Mouse (Mus musculus) kidney, adult 8-10 months (tissue): ENCODE results near the gene Spns1.

Experiments
- DNase-seq, 2 experiments: peaks; one replicate each; pipeline ENCODE4 v3.0.0; 2022

Spns1 gene

DNA sequence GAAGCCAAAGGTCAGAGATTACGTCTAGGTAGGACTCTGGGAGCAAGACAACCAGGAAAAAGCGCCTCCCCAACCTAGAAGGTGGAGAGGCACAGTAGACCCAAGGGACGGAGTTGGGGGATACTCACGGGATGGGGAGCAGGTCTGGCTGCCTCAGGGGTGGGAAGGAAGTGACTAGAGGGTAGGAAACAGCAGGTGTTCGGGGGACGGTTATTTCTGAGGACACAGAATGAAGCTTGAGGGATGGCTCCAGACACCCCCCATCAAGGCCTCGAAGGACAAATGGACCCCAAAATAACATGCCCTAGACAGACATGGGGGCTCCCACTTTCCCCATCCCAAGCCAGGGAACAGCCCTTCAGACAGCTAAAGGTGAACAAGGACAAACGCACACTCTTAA, 8.9 kb downstream of the Spns1 start:
- DNase-seq, result no peak

DNA sequence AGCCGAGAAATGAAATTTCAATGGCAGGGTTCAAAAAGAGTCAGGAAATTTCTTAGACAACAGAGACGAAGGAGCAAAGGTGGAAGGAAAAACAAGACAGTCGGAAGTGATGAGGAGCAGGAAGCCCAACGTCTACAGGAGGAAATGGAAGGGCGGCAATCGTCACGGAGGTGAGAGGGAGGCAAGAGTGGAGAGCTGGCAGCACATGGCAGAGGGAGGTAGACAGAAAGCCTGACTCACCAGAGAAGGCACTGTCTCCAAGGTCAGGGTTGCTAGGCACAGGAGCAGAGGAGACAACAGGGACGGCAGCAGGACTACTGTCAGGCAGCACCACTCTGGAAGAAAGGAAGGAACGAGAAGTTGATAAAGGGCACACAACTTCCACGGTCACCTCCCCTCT, 9.6 kb downstream of the Spns1 start:
- no peak for DNase-seq

DNA sequence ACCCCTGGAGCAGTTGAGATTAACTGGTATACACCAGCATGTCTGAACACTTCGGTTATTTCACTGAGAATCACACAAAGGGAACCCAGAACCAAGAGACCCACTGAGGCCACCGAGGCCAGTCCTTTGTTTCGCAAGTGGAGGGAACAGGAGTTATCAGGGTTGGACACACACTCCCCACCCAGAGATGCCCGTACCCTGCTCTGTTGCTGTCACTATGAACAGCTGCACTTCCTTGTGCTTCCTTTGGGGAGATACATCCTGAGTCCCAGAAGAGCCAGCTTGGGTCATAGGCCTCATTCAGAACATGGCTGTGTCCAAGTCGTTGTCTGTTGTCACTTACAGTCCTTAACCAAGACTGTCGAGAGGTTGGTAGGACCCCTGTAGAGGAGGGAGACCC, 14.2 kb downstream of the Spns1 start:
- DNase-seq, result no peak

DNA sequence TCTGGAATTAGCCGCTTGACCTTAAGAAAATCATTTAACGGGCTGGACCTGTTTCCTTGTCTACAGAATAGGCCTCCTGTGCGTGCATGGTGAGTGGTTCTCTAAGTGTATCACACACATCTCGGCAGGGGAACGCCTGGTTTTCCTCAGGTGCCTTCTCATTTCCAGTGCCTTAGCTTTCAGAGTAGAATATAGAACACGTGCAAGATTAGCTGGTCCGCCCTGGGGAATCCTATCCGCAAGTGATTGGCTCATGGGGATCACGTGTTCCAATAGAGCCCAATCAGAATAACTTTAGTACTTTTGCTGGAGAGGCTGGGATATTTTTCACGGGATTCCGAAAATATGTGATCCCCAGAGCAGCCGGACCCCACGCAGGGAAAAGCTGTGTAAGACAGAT, 18.2 kb downstream of the Spns1 start:
- DNase-seq, result no peak

DNA sequence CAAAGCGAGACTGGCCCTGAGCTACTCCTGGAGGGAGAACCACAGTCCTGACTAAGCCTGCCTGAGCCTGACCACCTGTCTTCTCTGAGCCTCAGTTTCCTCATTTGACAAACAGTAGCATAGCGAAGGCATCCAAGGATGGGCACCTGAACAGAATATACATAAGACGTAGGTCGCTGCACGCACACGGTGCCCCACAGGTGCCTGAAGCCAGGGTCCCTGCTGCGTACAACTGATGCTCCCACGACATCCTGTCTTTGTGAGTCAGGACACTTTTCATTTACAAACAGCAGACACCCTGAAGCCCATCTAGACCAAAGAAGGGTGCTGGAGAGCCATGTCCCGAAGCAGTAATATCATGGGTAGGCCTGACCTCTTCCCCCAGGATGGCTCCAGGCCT, 18.8 kb downstream of the Spns1 start:
- DNase-seq, result no peak

DNA sequence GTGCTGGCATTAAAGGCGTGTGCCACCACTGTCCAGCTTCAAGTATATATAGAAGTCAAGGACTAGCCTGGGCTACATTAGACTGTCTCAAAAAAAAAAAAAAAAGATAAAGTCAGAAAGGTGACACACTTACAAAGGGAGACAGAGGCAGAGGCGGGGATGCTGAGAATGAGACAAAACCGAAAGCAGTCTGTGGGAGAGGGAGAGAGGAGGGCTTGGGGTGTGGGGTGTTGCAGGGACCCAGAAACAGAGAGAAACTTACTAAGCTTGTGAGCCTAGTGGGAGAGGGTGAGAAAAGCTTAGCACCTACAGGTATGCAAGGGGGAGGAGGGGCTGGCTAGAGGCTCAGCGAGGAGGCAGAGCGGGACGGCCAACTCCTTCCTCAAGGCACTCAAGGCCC, 19.4 kb downstream of the Spns1 start:
- no peak for DNase-seq

DNA sequence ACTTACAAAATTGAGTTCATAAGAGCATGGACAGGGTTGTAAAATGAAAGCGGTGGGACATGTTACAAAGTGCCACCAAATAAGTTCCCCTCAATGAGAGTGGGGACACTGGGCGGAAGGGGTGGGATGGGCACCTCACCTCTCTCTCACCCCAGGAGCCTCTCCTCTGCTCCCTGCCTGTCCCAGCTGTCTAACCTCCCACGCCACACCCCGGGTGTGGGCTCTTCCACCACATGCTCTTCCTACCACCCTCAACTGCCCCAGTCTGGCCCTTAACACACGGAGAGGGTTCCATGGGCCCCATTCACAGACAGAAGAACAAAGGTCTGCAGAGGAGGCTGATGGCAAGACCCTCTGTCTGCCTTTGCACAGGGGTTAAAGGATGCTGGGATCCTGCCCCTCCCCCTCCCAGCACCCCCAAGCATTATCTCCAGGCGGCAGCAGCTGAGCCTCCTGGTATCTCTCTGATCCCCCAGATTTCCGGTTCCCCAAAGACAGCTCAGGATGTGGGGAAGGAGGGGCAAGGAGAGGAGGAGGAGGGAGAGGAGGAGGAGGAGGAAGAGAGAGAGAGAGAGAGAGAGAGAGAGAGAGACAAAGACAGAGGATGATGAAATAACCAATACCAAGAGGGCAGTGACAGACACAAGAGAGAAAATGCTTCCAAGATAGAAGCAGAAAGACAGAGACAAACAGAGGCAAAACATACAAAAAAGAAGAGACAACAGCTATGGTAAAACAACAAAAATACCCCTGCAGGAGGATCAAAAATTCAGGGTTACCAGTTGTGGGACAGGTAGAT, 20.3 kb downstream of the Spns1 start:
- no peak for DNase-seq

DNA sequence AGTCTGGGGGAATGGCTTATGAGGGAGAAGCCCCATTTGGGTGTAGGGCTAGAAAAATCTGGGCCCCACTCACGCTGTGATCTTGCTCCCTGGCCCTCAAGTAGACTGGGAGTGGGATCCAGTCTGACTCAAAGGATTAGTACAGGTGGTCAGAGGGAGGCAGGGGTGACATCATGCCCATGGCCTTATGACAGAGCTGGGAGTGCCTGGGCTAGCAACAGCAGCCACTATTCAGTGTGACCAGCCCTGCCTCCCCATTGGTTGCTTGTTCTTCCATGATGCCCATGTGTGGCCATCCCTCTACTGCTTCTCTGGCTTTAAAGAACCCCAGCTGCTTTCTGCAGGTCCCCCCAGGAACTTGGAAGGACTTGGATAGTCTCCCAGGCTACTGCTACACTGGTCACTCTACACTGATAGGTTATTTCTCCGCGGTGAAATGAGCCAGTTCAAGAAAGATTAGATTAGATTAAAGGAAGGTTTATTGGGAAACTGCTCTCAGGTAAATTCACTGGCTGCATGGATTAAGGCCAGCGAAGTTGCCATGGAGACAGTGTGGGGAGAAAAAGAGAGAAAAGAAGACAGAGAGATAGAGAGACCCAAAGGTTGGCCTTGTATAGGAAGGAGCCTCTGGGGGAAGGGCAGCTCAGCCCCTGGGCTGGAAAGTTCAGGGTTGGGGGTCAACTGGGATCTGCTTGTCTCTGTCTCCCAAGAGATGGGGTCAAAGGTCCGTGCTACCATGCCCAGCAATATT, 21.2 kb downstream of the Spns1 start:
- no peak for DNase-seq

DNA sequence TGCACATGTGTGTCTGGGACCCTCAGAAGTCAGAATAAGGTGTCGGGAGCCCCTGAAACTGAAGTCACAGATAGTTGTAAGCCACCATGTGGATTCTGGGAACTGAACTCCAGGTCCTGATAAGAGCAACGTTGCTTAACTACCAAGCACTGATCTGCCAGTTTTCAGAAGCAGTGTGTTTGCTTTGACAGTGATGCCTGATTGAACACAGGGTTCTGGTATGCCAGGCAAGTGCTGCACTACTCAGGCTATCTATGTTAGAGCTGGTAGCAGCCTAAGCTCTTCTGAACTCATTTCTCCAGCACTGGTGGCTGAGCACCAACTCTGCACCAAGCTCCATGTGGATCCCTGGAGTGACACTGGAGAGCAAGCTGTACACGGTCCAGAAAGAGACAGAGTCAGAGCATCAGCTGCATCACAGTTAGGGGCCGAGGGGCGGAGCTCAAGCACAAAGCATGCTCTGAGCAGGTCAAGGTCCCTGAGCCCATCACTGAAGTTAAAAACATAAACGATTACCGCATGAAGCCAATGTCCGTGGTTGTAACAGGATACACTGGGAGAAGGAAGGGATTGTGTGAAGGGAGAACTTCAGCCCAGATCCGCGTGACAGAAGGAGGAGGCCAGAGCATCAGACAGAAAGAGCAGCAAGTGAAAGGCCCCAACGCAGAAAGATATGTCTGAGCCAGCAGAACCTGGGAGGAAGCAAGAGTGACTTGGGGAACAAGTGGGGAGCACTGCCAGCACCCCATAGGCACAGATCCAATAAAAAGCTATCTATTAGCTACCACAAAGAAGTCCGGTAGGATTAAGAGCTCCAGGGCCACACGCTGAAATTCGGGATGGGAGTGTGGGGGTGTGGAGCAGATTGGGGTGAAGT, 22.3 kb downstream of the Spns1 start:
- no peak for DNase-seq

DNA sequence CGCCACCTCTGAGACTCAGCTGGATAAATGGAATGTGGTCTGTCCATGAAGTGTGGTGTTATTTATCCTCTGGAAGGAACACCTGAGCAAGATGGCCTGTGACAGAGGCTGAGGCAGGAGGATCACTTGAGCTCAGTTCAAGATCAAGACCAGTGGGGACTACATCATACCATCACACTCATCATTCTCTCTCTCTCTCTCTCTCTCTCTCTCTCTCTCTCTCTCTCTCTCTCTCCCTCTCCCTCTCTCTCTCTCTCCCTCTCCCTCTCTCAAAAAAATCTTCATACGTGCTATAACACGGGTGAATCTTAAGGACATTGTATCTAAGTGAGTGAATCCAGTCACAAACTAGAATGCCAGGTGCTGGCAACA, 23.3 kb downstream of the Spns1 start:
- DNase-seq, result no peak

DNA sequence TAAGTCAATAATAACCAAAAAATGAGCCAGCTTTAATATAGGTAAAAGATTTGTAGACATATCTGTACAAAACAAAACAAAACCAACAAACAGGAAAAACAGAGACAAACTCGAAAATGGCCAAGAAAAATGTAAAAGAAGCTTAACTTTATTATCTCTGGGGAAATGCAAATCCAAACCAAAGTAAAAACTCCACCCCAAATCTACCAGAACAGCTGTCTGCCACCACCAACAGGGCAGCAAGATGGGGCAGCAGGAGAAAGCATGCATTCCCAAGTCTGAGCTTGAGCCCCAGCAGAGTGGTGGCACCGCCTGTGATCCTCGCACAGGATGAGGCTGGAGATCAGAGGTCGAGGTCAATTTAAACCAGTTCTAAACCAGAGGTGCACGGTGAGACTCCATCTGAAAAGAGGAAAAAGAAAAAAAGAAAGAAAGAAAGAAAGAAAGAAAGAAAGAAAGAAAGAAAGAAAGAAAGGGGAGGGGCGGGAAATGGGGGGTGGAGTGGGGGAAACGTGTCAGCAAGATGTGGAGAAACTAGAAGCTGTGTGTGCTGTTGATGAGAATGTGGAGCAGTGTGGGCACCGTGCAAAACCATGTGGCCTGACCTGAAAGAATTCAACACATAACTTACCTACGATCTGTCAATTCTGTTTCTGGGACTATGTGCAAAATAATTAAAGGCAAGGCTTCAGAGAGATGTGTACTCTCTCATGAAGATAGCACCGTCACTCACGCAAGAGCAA, 23.8 kb downstream of the Spns1 start:
- no peak for DNase-seq

DNA sequence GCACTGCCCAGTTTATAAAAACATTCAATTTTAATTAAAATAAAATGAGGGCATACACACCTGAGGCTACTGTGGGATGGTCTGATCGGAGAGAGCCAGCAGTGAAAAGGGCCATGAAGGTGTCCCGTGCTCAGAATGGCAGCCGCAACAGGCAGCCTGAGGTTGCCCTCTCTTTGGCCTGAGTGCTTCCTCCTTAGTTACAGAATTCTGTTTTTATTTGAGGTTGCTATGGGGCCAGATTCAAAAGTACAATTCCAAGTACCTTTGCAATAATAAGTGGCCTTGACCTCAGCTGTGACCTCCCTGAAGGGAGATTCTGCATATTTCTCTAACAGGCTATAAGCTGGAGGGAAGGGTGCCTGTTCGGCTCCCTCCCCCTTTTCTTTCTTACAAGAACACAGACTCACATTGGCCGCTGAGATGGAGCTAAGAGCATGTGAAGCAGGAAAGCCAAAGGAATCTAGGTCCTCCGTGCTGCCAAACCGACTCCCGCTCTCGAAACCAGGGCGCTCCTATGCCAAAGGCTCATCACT, 25.8 kb downstream of the Spns1 start:
- no peak for DNase-seq

DNA sequence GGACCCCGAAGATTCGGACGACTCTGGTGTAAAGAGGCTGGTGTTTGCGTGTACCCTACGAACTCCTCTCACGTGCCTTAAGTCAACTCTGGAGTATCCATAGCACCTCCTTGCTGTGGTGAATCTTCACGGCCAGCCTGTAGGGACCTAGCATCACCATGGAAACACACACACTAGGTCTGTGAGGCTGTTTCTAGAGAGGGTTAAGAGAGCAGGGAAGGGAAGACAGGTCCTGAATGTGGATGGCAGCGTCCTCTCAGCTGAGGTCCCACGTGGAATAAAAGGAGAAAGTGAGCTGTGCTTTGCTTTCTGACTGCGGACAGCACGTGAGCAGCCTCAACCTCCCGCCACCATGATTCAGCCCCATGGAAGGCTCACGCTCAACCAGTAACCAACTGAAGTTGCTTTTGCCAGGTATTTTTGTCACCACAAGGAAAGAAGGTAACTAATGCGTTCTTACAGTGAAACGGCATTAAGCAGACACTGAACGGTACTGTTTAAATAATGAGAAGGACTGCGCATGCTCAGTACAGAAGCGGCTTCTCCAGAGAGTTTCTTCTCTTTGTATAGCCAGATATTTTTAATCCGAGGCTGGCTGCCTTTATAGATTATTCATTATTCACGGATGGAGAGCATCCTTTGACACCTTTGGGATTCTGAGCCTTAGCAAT, 26.4 kb downstream of the Spns1 start:
- no peak for DNase-seq

DNA sequence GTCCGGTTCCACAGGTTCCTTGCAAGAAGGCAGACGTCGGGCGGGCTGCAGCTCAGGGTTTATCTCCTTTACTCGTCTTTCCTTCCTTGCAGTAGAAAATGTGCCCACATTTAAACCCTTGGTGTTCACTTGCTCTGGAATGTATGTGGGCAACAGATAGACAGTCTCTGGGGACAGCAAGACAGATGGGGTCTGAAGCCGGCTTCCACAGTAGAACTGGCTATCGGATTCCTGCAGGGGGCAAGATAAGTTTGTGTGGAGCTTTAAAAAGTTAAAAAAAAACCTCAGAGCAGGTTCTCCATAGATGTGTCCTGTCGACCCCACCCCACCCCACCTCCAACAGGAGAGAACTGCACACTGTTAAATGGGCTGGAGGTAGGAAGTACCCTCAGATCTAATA, 29.0 kb downstream of the Spns1 start:
- no peak for DNase-seq

DNA sequence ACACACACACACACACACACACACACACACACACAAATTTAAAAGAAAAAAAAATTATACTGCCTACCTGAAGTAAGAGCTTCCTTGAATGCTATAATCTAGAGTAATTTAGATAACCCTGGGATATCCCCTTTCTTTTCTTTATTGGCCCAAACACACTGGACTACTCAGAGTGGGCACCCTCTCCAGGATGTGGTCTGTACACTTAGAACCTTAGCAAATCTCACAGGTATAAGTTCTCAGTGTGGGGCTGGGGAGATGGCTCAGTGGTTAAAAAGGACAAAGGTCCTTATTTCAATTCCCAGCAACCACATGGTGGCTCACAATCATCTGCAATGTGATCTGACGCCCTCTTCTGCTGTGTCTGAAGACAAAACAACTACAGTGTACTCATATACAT, 30.2 kb downstream of the Spns1 start:
- DNase-seq, result no peak

DNA sequence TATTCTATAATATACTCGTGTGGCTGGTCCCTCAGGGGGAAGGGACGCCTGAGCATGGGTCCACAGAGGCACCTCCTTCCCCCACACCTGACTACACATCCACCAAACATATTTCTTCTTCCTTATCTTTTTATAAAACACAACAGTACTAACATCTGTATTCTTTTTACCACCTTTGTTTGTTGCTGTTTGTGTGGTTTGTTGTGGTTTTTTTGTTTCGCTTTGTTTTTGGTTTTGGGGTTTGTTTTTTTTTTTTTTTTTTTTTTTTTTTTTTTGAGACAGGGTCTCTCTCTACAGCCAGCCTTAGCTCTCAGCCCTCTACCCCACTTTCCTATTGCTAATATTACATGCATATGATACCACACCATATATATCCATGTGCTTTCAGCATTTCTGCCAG, 31.3 kb downstream of the Spns1 start:
- DNase-seq, result no peak

DNA sequence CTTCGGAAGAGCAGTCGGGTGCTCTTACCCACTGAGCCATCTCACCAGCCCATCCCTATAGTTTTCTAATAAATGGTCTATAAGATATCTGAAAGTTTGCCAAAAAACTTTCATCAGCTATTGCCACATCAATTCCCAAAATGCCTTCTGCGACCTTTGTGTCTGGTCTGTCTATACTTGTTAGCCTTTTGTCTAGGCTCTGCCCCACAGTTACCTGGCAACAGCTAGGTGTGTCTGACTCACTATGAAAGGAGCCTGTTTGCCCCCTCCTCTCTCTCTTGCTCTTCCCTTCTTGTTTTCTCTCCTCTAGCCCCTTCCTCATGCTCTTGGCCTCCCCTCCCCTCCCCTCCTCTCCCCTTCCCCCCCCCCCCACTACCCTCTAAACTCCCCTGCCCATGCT, 31.7 kb downstream of the Spns1 start:
- DNase-seq, result no peak

DNA sequence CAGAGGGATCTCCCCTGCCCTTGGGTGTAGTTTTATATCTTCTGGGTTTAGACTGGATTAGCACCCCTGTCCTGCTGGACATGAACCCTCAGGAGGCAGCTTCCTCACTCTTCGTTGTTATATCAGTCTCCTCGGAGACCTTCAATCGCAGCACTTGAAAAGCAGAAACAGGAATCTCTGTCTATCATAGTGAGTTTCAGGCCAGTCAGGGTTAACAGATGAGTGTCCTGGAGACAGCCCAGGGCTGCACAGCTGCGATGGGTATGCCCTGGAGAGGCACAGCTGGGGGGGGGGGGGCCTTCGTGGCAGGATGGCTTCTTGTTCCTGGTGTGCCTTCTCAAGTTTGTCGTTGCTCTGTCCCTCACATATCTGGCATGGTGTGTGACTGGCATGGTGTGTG, 36.4 kb downstream of the Spns1 start:
- no peak for DNase-seq

DNA sequence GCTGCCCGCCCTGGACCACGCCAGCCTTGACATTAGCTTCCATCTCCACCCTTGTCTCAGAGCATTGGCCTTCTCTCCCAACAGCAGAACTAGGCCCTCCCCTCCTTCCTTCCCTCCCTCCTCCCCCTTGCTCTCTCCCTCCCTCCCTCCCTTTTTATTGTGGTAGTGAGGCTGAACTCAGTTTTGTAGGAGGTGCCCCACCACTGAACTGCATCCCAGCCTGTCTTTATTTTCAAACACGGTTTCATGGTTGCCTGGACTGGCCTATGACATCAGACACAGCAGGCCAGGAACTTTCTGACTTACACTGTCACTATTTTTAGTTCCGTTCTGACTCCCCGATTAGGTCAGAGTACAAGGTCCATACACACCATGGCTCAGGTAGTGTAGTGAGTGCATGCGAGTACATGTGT, 37.0 kb downstream of the Spns1 start:
- peak; percentile 19 to 27 for DNase-seq

DNA sequence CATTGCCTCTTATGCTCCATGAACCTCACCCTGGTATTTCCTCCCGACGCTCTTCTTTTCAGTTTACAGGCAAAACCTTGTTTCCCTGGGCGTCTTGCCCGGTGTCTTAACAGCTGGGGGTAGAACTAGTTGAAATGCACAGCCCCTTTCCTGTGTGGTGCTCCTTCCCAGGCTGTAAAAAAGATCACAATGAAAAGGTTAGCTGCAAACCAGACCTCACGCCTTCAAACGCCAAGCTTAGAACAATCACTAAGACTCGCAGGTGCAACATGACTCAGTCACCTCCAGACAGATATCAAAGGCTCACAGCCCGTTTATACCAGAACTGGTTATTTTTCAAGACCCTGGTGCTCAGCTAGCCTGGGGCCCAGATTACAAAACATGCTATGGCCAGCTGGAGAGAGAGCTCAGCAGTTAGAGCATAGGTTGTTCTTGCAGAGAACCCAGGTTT, 37.7 kb downstream of the Spns1 start:
- no peak for DNase-seq

DNA sequence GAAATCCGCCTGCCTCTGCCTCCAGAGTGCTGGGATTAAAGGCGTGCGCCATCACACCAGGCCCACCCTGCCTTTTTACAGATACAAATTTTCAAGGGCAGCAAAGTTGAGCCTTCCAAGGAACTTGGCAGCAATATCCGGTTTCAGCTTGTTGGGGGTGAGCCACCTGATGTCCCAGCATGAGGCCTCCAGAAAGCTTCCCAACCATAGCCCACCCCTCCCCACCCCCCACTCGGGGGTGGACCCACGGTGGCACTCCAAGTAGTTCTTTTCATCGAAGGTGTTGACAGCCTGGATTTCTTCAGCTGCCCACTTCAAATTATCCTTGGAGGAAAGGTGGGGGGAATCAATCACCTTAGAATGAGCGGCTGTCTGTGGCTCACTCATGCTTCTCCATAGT, 38.3 kb downstream of the Spns1 start:
- no peak for DNase-seq

DNA sequence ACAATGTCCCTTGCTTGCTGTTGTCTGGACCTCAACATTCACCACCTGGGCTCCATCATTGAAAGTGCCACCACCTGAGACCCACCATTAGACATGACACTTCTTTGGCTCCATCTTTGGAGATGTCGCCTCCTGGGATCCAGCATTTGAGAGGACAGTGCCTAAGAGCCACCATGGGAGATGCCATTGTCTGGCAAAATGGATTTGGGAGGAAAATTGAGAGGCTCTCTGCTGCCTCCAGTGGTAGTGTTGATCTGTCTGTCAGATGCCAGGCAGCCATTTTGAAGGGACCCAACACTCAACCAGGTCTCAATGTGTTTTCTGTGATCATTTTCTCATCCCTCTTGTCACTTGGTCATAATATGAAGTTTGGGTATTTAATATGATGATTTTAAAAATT, 41.7 kb downstream of the Spns1 start:
- no peak for DNase-seq
